Mouse (Mus musculus) E14TG2a.4 (cell line): ENCODE measurements around the gene Taf1a.

Source experiments
- CTCF ChIP-seq: conservative IDR thresholded peaks from 2 replicates; pipeline ENCODE4 v1.5.1; 2014; ENCODE audit warnings: low read length
- NANOG ChIP-seq: IDR thresholded peaks from 2 replicates; pipeline ENCODE4 v1.6.1; 2014; ENCODE audit warnings: borderline replicate concordance, low read length, mixed read lengths
- POU5F1 ChIP-seq: IDR thresholded peaks from 2 replicates; pipeline ENCODE4 v1.6.1; 2014; ENCODE audit warnings: low read length, borderline replicate concordance

DNA sequence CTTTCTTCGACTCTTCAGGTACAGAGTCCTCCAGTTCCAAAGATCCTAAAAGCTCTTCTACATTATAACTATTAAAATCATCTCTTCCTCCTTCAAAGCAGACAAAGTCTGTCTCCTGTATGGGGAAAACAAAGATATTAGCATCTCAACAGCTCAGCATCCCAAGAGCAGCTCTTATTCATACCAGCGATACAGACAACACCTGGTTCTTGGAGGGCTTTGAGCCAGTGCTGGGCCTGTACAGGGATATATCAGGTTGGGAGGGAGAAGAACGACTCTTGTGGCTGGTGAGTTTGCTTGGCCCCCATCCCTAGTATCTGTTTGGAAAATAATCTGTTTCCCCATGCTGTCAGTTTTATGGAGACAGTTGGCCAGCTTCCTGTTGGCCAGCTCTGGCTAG is 29.9 kb upstream of the Taf1a start:
- TF ChIP-seq CTCF (no peak), POU5F1 (no peak), NANOG (no peak)
